Mouse (Mus musculus) stomach, embryonic 14.5 days (tissue): Measurements from ENCODE around the gene Tspan3. TPM values are rescaled to one million over a fixed set of nuclear protein-coding genes. Genes with fewer than 3 reads are reported as not detected.

Experiments used
- ATAC-seq: fragments of 200-750 bp; cut with Nextera tagmentation; 2 replicates; pipeline ENCODE4 v1.8.0; 2017; ENCODE audit warnings: low read depth, moderate TSS enrichment; ENCODE audit not compliant: insufficient number of reproducible peaks, insufficient read depth, low FRiP score
- H3K27ac ChIP-seq: fragments of 300-500 bp; sonication (generic); 2 replicates; pipeline ENCODE4 v1.5.1; 2014; ENCODE audit warnings: mild to moderate bottlenecking, low read length, moderate library complexity, mixed read lengths
- H3K27me3 ChIP-seq: fragments of 300-500 bp; sonication (generic); 2 replicates; pipeline ENCODE4 v1.6.1; 2014; ENCODE audit warnings: low read length, control low read depth, mixed read lengths; ENCODE audit not compliant: control insufficient read depth, insufficient read depth
- H3K36me3 ChIP-seq: fragments of 300-500 bp; sonication (generic); 2 replicates; pipeline ENCODE4 v1.6.1; 2014; ENCODE audit warnings: mild to moderate bottlenecking, control low read depth, low read length, moderate library complexity, mixed read lengths; ENCODE audit not compliant: control insufficient read depth, insufficient read depth
- H3K4me1 ChIP-seq: fragments of 300-500 bp; sonication (generic); 2 replicates; pipeline ENCODE4 v1.6.1; 2014; ENCODE audit warnings: low read length, control low read depth, mixed read lengths; ENCODE audit not compliant: control insufficient read depth, insufficient read depth
- H3K4me2 ChIP-seq: fragments of 300-500 bp; sonication (generic); replicated peaks from 2 replicates; pipeline ENCODE4 v1.6.1; 2014; ENCODE audit warnings: low read depth, low read length, control low read depth
- H3K4me3 ChIP-seq: fragments of 300-500 bp; sonication (generic); 2 replicates; pipeline ENCODE4 v1.5.1; 2014; ENCODE audit warnings: low read depth, low read length, control low read depth
- H3K9ac ChIP-seq: fragments of 300-500 bp; sonication (generic); replicated peaks from 2 replicates; pipeline ENCODE4 v1.6.1; 2014; ENCODE audit warnings: low read depth, mild to moderate bottlenecking, control low read depth, low read length, moderate library complexity, mixed read lengths
- H3K9me3 ChIP-seq: fragments of 300-500 bp; sonication (generic); 2 replicates; pipeline ENCODE4 v1.6.1; 2016; ENCODE audit warnings: low read depth, low read length, control low read depth; ENCODE audit not compliant: control insufficient read depth
- WGBS: fragments of 180-500 bp; shearing (Covaris S2); extraction: QIAGEN DNeasy Blood & Tissue Kit; methylation state at CpG from one replicate; pipeline ENCODE4 v1.1.7; 2014; 5-methylcytosine and 5-hydroxymethylcytosine counted together
- polyA plus RNA-seq: library from polyadenylated mRNA; unstranded; fragments of >200 nt; fragmentation: Nextera tagmentation; extraction: Ambion mirVana; gene quantifications from 2 replicates; pipeline ENCODE4 v1.2.1, GENCODE M21; 2014

Gene Tspan3
- polyA plus RNA-seq, 1 experiment from 2014 or later: 499 TPM

GRCm38 (mm10) chr9:56118582-56118981, 46.7 kb downstream of the Tspan3 start:
- H3K4me1 ChIP-seq: no peaks in the 10 kb centered on the region
- H3K4me3 ChIP-seq: peak overlapping the region; percentile 24
- H3K36me3 ChIP-seq: no peaks in the 10 kb centered on the region
- H3K4me2 ChIP-seq: peak overlapping the region; percentile 48
- ATAC-seq: peak; percentile 25; the same call in 1 of the 2 replicates
- WGBS: 5% methylated on average over 14 of the region's 14 CpGs
- no peaks in the 10 kb centered on the region for H3K9me3 ChIP-seq
- no peaks in the 10 kb centered on the region for H3K27me3 ChIP-seq
- peak overlapping the region; percentile 31; the same call in 1 of the 2 replicates for H3K9ac ChIP-seq
- no peak overlapping the region for H3K27ac ChIP-seq

- ATAC-seq: no peak
- H3K27me3 ChIP-seq: no peaks in the 10 kb centered on the region
- H3K9me3 ChIP-seq: no peaks in the 10 kb centered on the region
- H3K4me3 ChIP-seq: no peak overlapping the region
- no peak overlapping the region for H3K27ac ChIP-seq
- WGBS: 80% methylated on average over 5 of the region's 5 CpGs
- H3K4me2 ChIP-seq: peak overlapping the region; percentile 48; the same call in 1 of the 2 replicates
- no peaks in the 10 kb centered on the region for H3K36me3 ChIP-seq
- no peak overlapping the region for H3K9ac ChIP-seq
- no peaks in the 10 kb centered on the region for H3K4me1 ChIP-seq
These were observed 47.2 kb downstream of the Tspan3 start for GRCm38 (mm10) chr9:56118091-56118490.

- Histone ChIP-seq H3K4me3 (no peak overlapping the region), H3K27ac (no peak overlapping the region), H3K4me1 (no peaks in the 10 kb centered on the region), H3K9ac (no peak overlapping the region), H3K4me2 (no peak overlapping the region), H3K36me3 (no peaks in the 10 kb centered on the region), H3K9me3 (no peaks in the 10 kb centered on the region), H3K27me3 (no peaks in the 10 kb centered on the region)
- ATAC-seq: no peak
- 78% methylated on average over 5 of the region's 5 CpGs for WGBS
These were observed 57.1 kb downstream of the Tspan3 start for GRCm38 (mm10) chr9:56108174-56108573.

GRCm38 (mm10) chr9:56107527-56107926, 57.8 kb downstream of the Tspan3 start:
- Histone ChIP-seq H3K27ac (no peak overlapping the region), H3K27me3 (no peaks in the 10 kb centered on the region), H3K9ac (no peak overlapping the region), H3K4me2 (no peak overlapping the region), H3K36me3 (no peaks in the 10 kb centered on the region), H3K9me3 (no peaks in the 10 kb centered on the region), H3K4me3 (no peak overlapping the region), H3K4me1 (no peaks in the 10 kb centered on the region)
- WGBS: 68% methylated on average over 6 of the region's 6 CpGs
- ATAC-seq: no peak

- H3K4me2 ChIP-seq: no peak overlapping the region
- H3K4me3 ChIP-seq: no peak overlapping the region
- no peaks in the 10 kb centered on the region for H3K9me3 ChIP-seq
- H3K27ac ChIP-seq: no peak overlapping the region
- H3K36me3 ChIP-seq: no peaks in the 10 kb centered on the region
- H3K27me3 ChIP-seq: no peaks in the 10 kb centered on the region
- no peak overlapping the region for H3K9ac ChIP-seq
- WGBS: 83% methylated on average over 6 of the region's 6 CpGs
- H3K4me1 ChIP-seq: no peaks in the 10 kb centered on the region
- no peak for ATAC-seq
These were observed 58.8 kb downstream of the Tspan3 start for GRCm38 (mm10) chr9:56106274-56107072.

GRCm38 (mm10) chr9:56104921-56105320, 60.4 kb downstream of the Tspan3 start:
- no peaks in the 10 kb centered on the region for H3K36me3 ChIP-seq
- no peak for ATAC-seq
- no peak overlapping the region for H3K4me2 ChIP-seq
- no peaks in the 10 kb centered on the region for H3K9me3 ChIP-seq
- no peak overlapping the region for H3K9ac ChIP-seq
- H3K27ac ChIP-seq: no peak overlapping the region
- H3K4me1 ChIP-seq: no peaks in the 10 kb centered on the region
- H3K27me3 ChIP-seq: no peaks in the 10 kb centered on the region
- WGBS: 39% methylated on average over 7 of the region's 7 CpGs
- no peak overlapping the region for H3K4me3 ChIP-seq

GRCm38 (mm10) chr9:56101022-56101421, 64.3 kb downstream of the Tspan3 start:
- 16% methylated on average over 4 of the region's 4 CpGs for WGBS
- no peak for ATAC-seq

GRCm38 (mm10) chr9:56100041-56100522, 65.2 kb downstream of the Tspan3 start:
- 85% methylated on average over 7 of the region's 7 CpGs for WGBS
- no peak overlapping the region for H3K27ac ChIP-seq
- H3K9me3 ChIP-seq: no peaks in the 10 kb centered on the region
- no peaks in the 10 kb centered on the region for H3K36me3 ChIP-seq
- H3K4me1 ChIP-seq: no peaks in the 10 kb centered on the region
- H3K27me3 ChIP-seq: no peaks in the 10 kb centered on the region
- H3K9ac ChIP-seq: no peak overlapping the region
- no peak overlapping the region for H3K4me2 ChIP-seq
- no peak overlapping the region for H3K4me3 ChIP-seq
- no peak for ATAC-seq

More at GRCm38 (mm10) chr9:56101022-56101421, 64.3 kb downstream of the Tspan3 start:
- Histone ChIP-seq H3K27ac (no peak overlapping the region), H3K9ac (no peak overlapping the region), H3K9me3 (no peaks in the 10 kb centered on the region), H3K27me3 (no peaks in the 10 kb centered on the region), H3K4me3 (no peak overlapping the region), H3K36me3 (no peaks in the 10 kb centered on the region), H3K4me1 (no peaks in the 10 kb centered on the region), H3K4me2 (no peak overlapping the region)
